Comparison of ENCODE assay signal across 19 mouse cellular contexts in genomic region chr5:119292323-119292722, GRCm38 (mm10).
DNase-seq lines count a peak whose midpoint lies in the region; ATAC-seq and TF ChIP-seq lines count a peak whose summit lies in the region.
"Had no signal": no experiment of that assay in that cellular context is flagged by ENCODE, and none has a peak within 500 bp of the region (broad histone marks: within the 10 kb centered on the region; RNA-seq: fewer than 3 reads in every experiment).

No protein-coding gene starts in this region.

- 18% methylated on average over 9 of the region's 9 CpGs for WGBS in liver, adult 2 months
- WGBS in intestine, embryonic 15.5 days: 48% methylated on average over 9 of the region's 9 CpGs
- WGBS in stomach, postnatal 0 days: 61% methylated on average over 9 of the region's 9 CpGs
- 79% methylated on average over 9 of the region's 9 CpGs for WGBS in midbrain, embryonic 13.5 days

- no peak overlapping the region for H3K4me2 ChIP-seq in intestine, embryonic 15.5 days (replicated peaks)
- H3K4me2 ChIP-seq in stomach, postnatal 0 days (replicated peaks; ENCODE audit: low read depth): no peak overlapping the region
- H3K4me2 ChIP-seq in midbrain, embryonic 13.5 days (replicated peaks): no peak overlapping the region
- H3K4me2 ChIP-seq: midbrain, embryonic 12.5 days; neural tube, embryonic 13.5 days had no signal

- no peak for TF ChIP-seq CTCF in liver, adult 2 months (IDR thresholded peaks at IDR 0.05; ENCODE audit: low read depth, low read length)
- 0 out of 2 replicates have a peak, but pooled peaks have one; percentile 6 for TF ChIP-seq CTCF in stomach, postnatal 0 days (IDR thresholded peaks at IDR 0.05; ENCODE audit: low read depth)

- no peaks in the 10 kb centered on the region for H3K36me3 ChIP-seq in liver, adult 2 months (ENCODE audit: control insufficient read depth, insufficient read depth, low read length)
- no peaks in the 10 kb centered on the region for H3K36me3 ChIP-seq in intestine, embryonic 15.5 days
- H3K36me3 ChIP-seq in stomach, postnatal 0 days (ENCODE audit: control insufficient read depth, insufficient read depth, low read length): no peaks in the 10 kb centered on the region
- H3K36me3 ChIP-seq in midbrain, embryonic 13.5 days: no peaks in the 10 kb centered on the region
- H3K36me3 ChIP-seq: forebrain, embryonic 10.5 days; G1E; heart, embryonic 10.5 days; midbrain, embryonic 12.5 days; neural tube, embryonic 13.5 days had no signal

- peak; percentile 23 for DNase-seq in embryo, embryonic 10.5 days (ENCODE audit: low spot score)
- no peak for DNase-seq in embryo, embryonic 11 days
- peak; percentile 88 for DNase-seq in liver, adult 2 months (ENCODE audit: extremely low read depth, low read depth, low spot score)
- DNase-seq in liver: no peak
- no peak for DNase-seq in stomach, postnatal 0 days (ENCODE audit: low spot score)
- DNase-seq in gastrocnemius, postnatal 10 days: no peak
- DNase-seq: cerebellum, adult 11 months; cerebellum, postnatal 25 days; right cerebral cortex, postnatal 14 days; spleen, adult 18-20 months; thymus, postnatal 36 days had no signal

- peak; percentile 75 for ATAC-seq in intestine, embryonic 15.5 days
- ATAC-seq in stomach, postnatal 0 days (ENCODE audit: low FRiP score, low TSS enrichment): no peak
- ATAC-seq in midbrain, embryonic 13.5 days: no peak
- ATAC-seq: lung, postnatal 0 days had no signal

- 0 out of 2 replicates have a peak overlapping the region, but pooled peaks have one; percentile 27 for H3K27ac ChIP-seq in liver, adult 2 months (replicated peaks; ENCODE audit: insufficient read depth, low read depth, low read length)
- H3K27ac ChIP-seq in intestine, embryonic 15.5 days: no peak overlapping the region
- H3K27ac ChIP-seq in stomach, postnatal 0 days (replicated peaks): no peak overlapping the region
- H3K27ac ChIP-seq in midbrain, embryonic 13.5 days: no peak overlapping the region
- H3K27ac ChIP-seq: forebrain, embryonic 10.5 days; heart, embryonic 10.5 days; midbrain, embryonic 12.5 days; neural tube, embryonic 13.5 days had no signal

- no peaks in the 10 kb centered on the region for H3K79me2 ChIP-seq in liver, adult 2 months (ENCODE audit: control insufficient read depth, insufficient read depth, low read length)

- no peaks in the 10 kb centered on the region for H3K9me3 ChIP-seq in intestine, embryonic 15.5 days
- H3K9me3 ChIP-seq in stomach, postnatal 0 days (ENCODE audit: control insufficient read depth, low read length): no peaks in the 10 kb centered on the region
- H3K9me3 ChIP-seq in midbrain, embryonic 13.5 days: peaks cover 2% of the 10 kb centered on the region; the same call in 1 of the 2 replicates
- H3K9me3 ChIP-seq: heart, embryonic 10.5 days; neural tube, embryonic 13.5 days had no signal

- no peak for TF ChIP-seq POLR2A in liver, adult 2 months (IDR thresholded peaks at IDR 0.05; ENCODE audit: extremely low read depth, insufficient read depth, low read length)

- TF ChIP-seq EP300 in stomach, postnatal 0 days (optimal IDR thresholded peaks at IDR 0.05): no peak

- H3K9ac ChIP-seq in liver, adult 2 months (ENCODE audit: low read depth, low read length): no peak overlapping the region
- no peak overlapping the region for H3K9ac ChIP-seq in intestine, embryonic 15.5 days
- no peak overlapping the region for H3K9ac ChIP-seq in stomach, postnatal 0 days (ENCODE audit: low read length)
- H3K9ac ChIP-seq in midbrain, embryonic 13.5 days (replicated peaks): no peak overlapping the region
- H3K9ac ChIP-seq: midbrain, embryonic 12.5 days; neural tube, embryonic 13.5 days had no signal

- H3K4me1 ChIP-seq in liver, adult 2 months (ENCODE audit: control insufficient read depth, insufficient read depth, low read length): peaks cover 7% of the 10 kb centered on the region
- H3K4me1 ChIP-seq in intestine, embryonic 15.5 days (replicated peaks): no peaks in the 10 kb centered on the region
- no peaks in the 10 kb centered on the region for H3K4me1 ChIP-seq in stomach, postnatal 0 days (replicated peaks; ENCODE audit: control insufficient read depth, insufficient read depth)
- H3K4me1 ChIP-seq in midbrain, embryonic 13.5 days (replicated peaks): no peaks in the 10 kb centered on the region; the same call in 1 of the 2 replicates
- H3K4me1 ChIP-seq: midbrain, embryonic 12.5 days had no signal

- no peaks in the 10 kb centered on the region for H3K27me3 ChIP-seq in liver, adult 2 months (ENCODE audit: control insufficient read depth, insufficient read depth, low read length)
- H3K27me3 ChIP-seq in intestine, embryonic 15.5 days (replicated peaks): no peaks in the 10 kb centered on the region
- H3K27me3 ChIP-seq in stomach, postnatal 0 days (ENCODE audit: control insufficient read depth, insufficient read depth, low read length): no peaks in the 10 kb centered on the region
- H3K27me3 ChIP-seq in midbrain, embryonic 13.5 days: peaks cover 3% of the 10 kb centered on the region; the same call in 1 of the 2 replicates
- H3K27me3 ChIP-seq: neural tube, embryonic 13.5 days had no signal

- H3K4me3 ChIP-seq in liver, adult 2 months (ENCODE audit: insufficient read depth, low read depth, low read length): no peak overlapping the region
- no peak overlapping the region for H3K4me3 ChIP-seq in intestine, embryonic 15.5 days (replicated peaks)
- H3K4me3 ChIP-seq in stomach, postnatal 0 days (ENCODE audit: low read depth, low read length): no peak overlapping the region
- H3K4me3 ChIP-seq in midbrain, embryonic 13.5 days (replicated peaks): no peak overlapping the region
- H3K4me3 ChIP-seq: forebrain, embryonic 10.5 days; heart, embryonic 10.5 days; midbrain, embryonic 12.5 days; neural tube, embryonic 13.5 days had no signal

Comparison
In these comparisons a context has a peak if more than half of its experiments do, and no peak if none do; other contexts are left out.
1. DNase-seq: peak in embryo, embryonic 10.5 days (single experiment) and liver, adult 2 months (single experiment); none in embryo, embryonic 11 days (single experiment), liver (single experiment), stomach, postnatal 0 days (single experiment) and gastrocnemius, postnatal 10 days (single experiment).